Mouse (Mus musculus): ENCODE data around the gene Clps.

The Clps gene

GRCm38 (mm10) chr17:28553040-28553793 lies 7.3 kb downstream of the Clps start:
- peak; percentile 77 for DNase-seq (ENCODE audit: low spot score)

- DNase-seq (ENCODE audit: low spot score) = no peak
Measured at GRCm38 (mm10) chr17:28549111-28549510, 11.5 kb downstream of the Clps start, which contains the start of gene Clpsl2. Gene Clpsl2 (plus strand): TSS chr17:28549411.

GRCm38 (mm10) chr17:28548550-28548949 lies 12.0 kb downstream of the Clps start:
- no peak for DNase-seq (ENCODE audit: low spot score)

GRCm38 (mm10) chr17:28546925-28547324 lies 13.6 kb downstream of the Clps start:
- peak; percentile 22 for DNase-seq (ENCODE audit: low spot score)

- no peak for DNase-seq (ENCODE audit: low spot score)
Measured at GRCm38 (mm10) chr17:28537881-28538280, 22.7 kb downstream of the Clps start.

- DNase-seq (ENCODE audit: low spot score) = no peak
Measured at GRCm38 (mm10) chr17:28533327-28533726, 27.2 kb downstream of the Clps start.

- no peak for DNase-seq (ENCODE audit: low spot score)
Measured at GRCm38 (mm10) chr17:28532557-28532956, 28.0 kb downstream of the Clps start.

- DNase-seq (ENCODE audit: low spot score) = no peak
Measured at GRCm38 (mm10) chr17:28531946-28532345, 28.6 kb downstream of the Clps start.

- DNase-seq (ENCODE audit: low spot score) = no peak
Measured at GRCm38 (mm10) chr17:28530506-28530905, 30.1 kb downstream of the Clps start, which contains the start of gene Armc12. Gene Armc12 (plus strand): TSS chr17:28530806.

- DNase-seq (ENCODE audit: low spot score) = no peak
Measured at GRCm38 (mm10) chr17:28529116-28529515, 31.4 kb downstream of the Clps start.

GRCm38 (mm10) chr17:28528043-28528351 lies 32.6 kb downstream of the Clps start:
- peak; percentile 78 for DNase-seq (ENCODE audit: low spot score)

GRCm38 (mm10) chr17:28527184-28528042 lies 33.2 kb downstream of the Clps start:
- DNase-seq (ENCODE audit: low spot score) = no peak

- no peak for DNase-seq (ENCODE audit: low spot score)
Measured at GRCm38 (mm10) chr17:28524831-28525430, 35.6 kb downstream of the Clps start.

GRCm38 (mm10) chr17:28524009-28524695 lies 36.4 kb downstream of the Clps start:
- DNase-seq (ENCODE audit: low spot score) = no peak

- DNase-seq (ENCODE audit: low spot score) = no peak
Measured at GRCm38 (mm10) chr17:28523355-28524008, 37.1 kb downstream of the Clps start.

GRCm38 (mm10) chr17:28522623-28523354 lies 37.8 kb downstream of the Clps start:
- peak; percentile 94 for DNase-seq (ENCODE audit: low spot score)

GRCm38 (mm10) chr17:28521920-28522319 lies 38.6 kb downstream of the Clps start:
- no peak for DNase-seq (ENCODE audit: low spot score)

- DNase-seq (ENCODE audit: low spot score) = no peak
Measured at GRCm38 (mm10) chr17:28521071-28521726, 39.4 kb downstream of the Clps start.

- DNase-seq (ENCODE audit: low spot score) = no peak
Measured at GRCm38 (mm10) chr17:28520561-28520960, 40.0 kb downstream of the Clps start.

- peak; percentile 29 for DNase-seq (ENCODE audit: low spot score)
Measured at GRCm38 (mm10) chr17:28519827-28520226, 40.7 kb downstream of the Clps start.
